Mouse (Mus musculus) liver, embryonic 14.5 days (tissue): ENCODE measurements around the gene Htr2b. TPM values are rescaled to one million over a fixed set of nuclear protein-coding genes. Genes with fewer than 3 reads are reported as not detected.

ENCODE experiments used
- ATAC-seq: fragments of 200-750 bp; cut with Nextera tagmentation; 2 replicates; pipeline ENCODE4 v1.8.0; 2017; ENCODE audit warnings: moderate number of reproducible peaks, mild to moderate bottlenecking, moderate library complexity; ENCODE audit not compliant: insufficient read depth
- DNase-seq, 3 experiments: peaks; one replicate each; pipeline ENCODE4 v3.0.0-alpha.2; 2012 to 2013; ENCODE audit warnings: low read depth in 3 of 3, low spot score in 3 of 3
- H3K27ac ChIP-seq: fragments of 300-500 bp; sonication (generic); 2 replicates; pipeline ENCODE4 v1.5.1; 2014; ENCODE audit warnings: moderate library complexity, mild to moderate bottlenecking, control low read depth, inconsistent platforms
- H3K27me3 ChIP-seq: fragments of 300-500 bp; sonication (generic); 2 replicates; pipeline ENCODE4 v1.6.1; 2014; ENCODE audit warnings: mild to moderate bottlenecking, low read length, moderate library complexity; ENCODE audit not compliant: control insufficient read depth, insufficient read depth
- H3K36me3 ChIP-seq: fragments of 300-500 bp; sonication (generic); replicated peaks from 2 replicates; pipeline ENCODE4 v1.6.1; 2014; ENCODE audit warnings: low read depth; ENCODE audit not compliant: control insufficient read depth, insufficient read depth
- H3K4me1 ChIP-seq, 2 experiments: fragments of 200-500 bp in 1 of 2; fragments of 300-500 bp in 1 of 2; sonication (generic) in 1 of 2; replicated peaks; 2 replicates each; pipeline ENCODE4 v1.6.1; 2012 to 2014; ENCODE audit warnings: antibody characterized with exemption in 1 of 2, inconsistent platforms in 1 of 2, low read length in 1 of 2; ENCODE audit not compliant: control insufficient read depth in 2 of 2, insufficient read depth in 2 of 2
- H3K4me2 ChIP-seq: fragments of 300-500 bp; sonication (generic); 2 replicates; pipeline ENCODE4 v1.6.1; 2014; ENCODE audit warnings: low read depth, mild to moderate bottlenecking, control low read depth, moderate library complexity
- H3K4me3 ChIP-seq, 2 experiments: fragments of 200-500 bp in 1 of 2; fragments of 300-500 bp in 1 of 2; sonication (generic) in 1 of 2; 2 replicates each; pipeline ENCODE4 v1.5.1; 2012 to 2014; ENCODE audit warnings: low read depth in 2 of 2, low read length in 2 of 2, mild to moderate bottlenecking in 2 of 2, control low read depth in 1 of 2, inconsistent platforms in 1 of 2, moderate library complexity in 1 of 2; ENCODE audit not compliant: insufficient read depth in 1 of 2
- H3K9ac ChIP-seq: fragments of 300-500 bp; sonication (generic); replicated peaks from 2 replicates; pipeline ENCODE4 v1.6.1; 2014; ENCODE audit warnings: mild to moderate bottlenecking, control low read depth, moderate library complexity
- H3K9me3 ChIP-seq: fragments of 300-500 bp; sonication (generic); 2 replicates; pipeline ENCODE4 v1.6.1; 2016; ENCODE audit warnings: low read length, mixed read lengths; ENCODE audit not compliant: control insufficient read depth
- CTCF ChIP-seq: IDR thresholded peaks from 2 replicates; pipeline ENCODE4 v1.5.1; 2016; ENCODE audit warnings: antibody characterized with exemption, low read depth, control low read depth
- EP300 ChIP-seq: IDR thresholded peaks from 2 replicates; pipeline ENCODE4 v1.6.1; 2016; ENCODE audit warnings: antibody characterized with exemption, low read depth
- WGBS: fragments of 180-500 bp; shearing (Covaris S2); extraction: QIAGEN DNeasy Blood & Tissue Kit; methylation state at CpG from one replicate; pipeline ENCODE4 v1.1.7; 2014; ENCODE audit not compliant: insufficient replicate concordance; 5-methylcytosine and 5-hydroxymethylcytosine counted together
- polyA plus RNA-seq, 2 experiments: library from polyadenylated mRNA; depleted of rRNA in 1 of 2; stranded (reverse) in 1 of 2; unstranded in 1 of 2; fragments of >200 nt; fragmentation: Nextera tagmentation in 1 of 2; extraction: Ambion mirVana in 1 of 2; gene quantifications; 2 replicates each; pipeline versions ENCODE4 v1.2.1 to v1.2.3; 2012 to 2014

The Htr2b gene
- polyA plus RNA-seq, 2 experiments, result not detected

DNA sequence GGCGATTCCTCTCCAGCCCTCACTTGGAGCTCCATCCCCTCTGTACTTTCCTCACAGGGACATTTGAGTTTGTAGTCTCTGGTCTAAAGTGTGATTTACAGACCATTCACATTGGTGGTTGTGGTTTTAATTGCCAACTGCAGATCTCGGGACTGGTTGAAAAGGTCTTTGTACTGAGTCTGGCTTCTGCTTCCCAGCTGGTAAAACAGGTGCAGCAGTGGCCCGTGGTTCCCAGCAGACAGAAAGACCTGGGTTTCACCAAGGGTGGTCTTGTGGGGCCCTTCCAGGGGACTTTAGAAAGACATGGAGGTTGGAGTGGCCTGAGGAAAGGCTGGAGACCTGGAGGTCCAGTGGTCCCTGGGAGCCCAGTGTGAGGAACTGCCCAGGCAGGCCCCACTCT lies 56.8 kb downstream of the Htr2b start:
- TF ChIP-seq EP300 (no peak), CTCF (no peak)
- no peak overlapping the region for H3K9ac ChIP-seq
- peaks cover 4 to 12% of the 10 kb centered on the region in 2 experiments for H3K4me1 ChIP-seq
- H3K27me3 ChIP-seq, result no peaks in the 10 kb centered on the region
- H3K9me3 ChIP-seq, result no peaks in the 10 kb centered on the region
- ATAC-seq (no peak), DNase-seq (no peak)
- H3K4me2 ChIP-seq, result no peak overlapping the region
- 34% methylated on average over 3 of the region's 3 CpGs for WGBS
- no peak overlapping the region for H3K4me3 ChIP-seq
- no peak overlapping the region for H3K27ac ChIP-seq
- no peaks in the 10 kb centered on the region for H3K36me3 ChIP-seq

GRCm38 (mm10) chr1:86053198-86053921 lies 58.4 kb downstream of the Htr2b start:
- Histone ChIP-seq H3K4me2 (no peak overlapping the region), H3K27ac (no peak overlapping the region), H3K27me3 (no peaks in the 10 kb centered on the region; the same call in 1 of the 2 replicates), H3K9ac (no peak overlapping the region), H3K4me3 (no peak overlapping the region), H3K4me1 (peaks cover 0 to 8% of the 10 kb centered on the region in 2 experiments; a peak in 2 of 4 replicates), H3K9me3 (no peaks in the 10 kb centered on the region), H3K36me3 (no peaks in the 10 kb centered on the region)
- no peak for DNase-seq
- 73% methylated on average over 12 of the region's 12 CpGs for WGBS
- ATAC-seq, result no peak
- TF ChIP-seq EP300, result no peak
- TF ChIP-seq CTCF, result no peak

Other genes with a start within 250 kb of the Htr2b start
- 21.5 and 22.0 TPM in 2 replicates for gene Itm2c, start 217.7 kb downstream of the Htr2b start, polyA plus RNA-seq (2012; rRNA removed)
- gene Itm2c, start 217.7 kb downstream of the Htr2b start, polyA plus RNA-seq (2014; fragmentation: Nextera tagmentation; extraction: Ambion mirVana), result 26.3 and 27.2 TPM in 2 replicates
- 0.05 and 0.08 TPM in 2 replicates for gene 4933407L21Rik, start 183.5 kb downstream of the Htr2b start, polyA plus RNA-seq (2012; rRNA removed)
- gene 4933407L21Rik, start 183.5 kb downstream of the Htr2b start, polyA plus RNA-seq (2014; fragmentation: Nextera tagmentation; extraction: Ambion mirVana), result not detected in 2 replicates
- gene Gpr55, start 151.0 kb downstream of the Htr2b start, polyA plus RNA-seq (2012; rRNA removed), result 0.02 and 0.04 TPM in 2 replicates
- gene Gpr55, start 151.0 kb downstream of the Htr2b start, polyA plus RNA-seq (2014; fragmentation: Nextera tagmentation; extraction: Ambion mirVana), result not detected in 2 replicates
- 0.05 and 0.17 TPM in 2 replicates for gene Spata3, start 95.2 kb downstream of the Htr2b start, polyA plus RNA-seq (2012; rRNA removed)
- gene Spata3, start 95.2 kb downstream of the Htr2b start, polyA plus RNA-seq (2014; fragmentation: Nextera tagmentation; extraction: Ambion mirVana), result 0.17 and 0.21 TPM in 2 replicates
- 12.1 and 12.3 TPM in 2 replicates for gene 2810459M11Rik, start 66.1 kb downstream of the Htr2b start, polyA plus RNA-seq (2012; rRNA removed)
- gene 2810459M11Rik, start 66.1 kb downstream of the Htr2b start, polyA plus RNA-seq (2014; fragmentation: Nextera tagmentation; extraction: Ambion mirVana), result 15.5 and 22.8 TPM in 2 replicates
- gene Psmd1, start 47.6 kb downstream of the Htr2b start, polyA plus RNA-seq (2012; rRNA removed), result 43.7 and 53.0 TPM in 2 replicates
- gene Psmd1, start 47.6 kb downstream of the Htr2b start, polyA plus RNA-seq (2014; fragmentation: Nextera tagmentation; extraction: Ambion mirVana), result 104 and 107 TPM in 2 replicates
- gene Gm21972, start 21.7 kb upstream of the Htr2b start, polyA plus RNA-seq (2012; rRNA removed), result 0.43 and 1.2 TPM in 2 replicates
- 0.15 TPM in 1 of 2 replicates, not detected in the other for gene Gm21972, start 21.7 kb upstream of the Htr2b start, polyA plus RNA-seq (2014; fragmentation: Nextera tagmentation; extraction: Ambion mirVana)
- 4.5 and 5.5 TPM in 2 replicates for gene Armc9, start 42.8 kb upstream of the Htr2b start, polyA plus RNA-seq (2012; rRNA removed)
- gene Armc9, start 42.8 kb upstream of the Htr2b start, polyA plus RNA-seq (2014; fragmentation: Nextera tagmentation; extraction: Ambion mirVana), result 8.4 and 9.9 TPM in 2 replicates
- 1.1 and 1.5 TPM in 2 replicates for gene B3gnt7, start 190.9 kb upstream of the Htr2b start, polyA plus RNA-seq (2012; rRNA removed)
- gene B3gnt7, start 190.9 kb upstream of the Htr2b start, polyA plus RNA-seq (2014; fragmentation: Nextera tagmentation; extraction: Ambion mirVana), result 1.0 and 1.6 TPM in 2 replicates
- 57.4 and 208 TPM in 2 replicates for gene Ncl, start 247.4 kb upstream of the Htr2b start, polyA plus RNA-seq (2012; rRNA removed)
- gene Ncl, start 247.4 kb upstream of the Htr2b start, polyA plus RNA-seq (2014; fragmentation: Nextera tagmentation; extraction: Ambion mirVana), result 192 and 224 TPM in 2 replicates